Mouse (Mus musculus): ENCODE measurements around the gene Fgf2. TPM values are rescaled to one million over a fixed set of nuclear protein-coding genes. Genes with fewer than 3 reads are reported as not detected.

The Fgf2 gene
- polyA plus RNA-seq, 1 experiment from 2014 or later = 1.4 TPM

DNA sequence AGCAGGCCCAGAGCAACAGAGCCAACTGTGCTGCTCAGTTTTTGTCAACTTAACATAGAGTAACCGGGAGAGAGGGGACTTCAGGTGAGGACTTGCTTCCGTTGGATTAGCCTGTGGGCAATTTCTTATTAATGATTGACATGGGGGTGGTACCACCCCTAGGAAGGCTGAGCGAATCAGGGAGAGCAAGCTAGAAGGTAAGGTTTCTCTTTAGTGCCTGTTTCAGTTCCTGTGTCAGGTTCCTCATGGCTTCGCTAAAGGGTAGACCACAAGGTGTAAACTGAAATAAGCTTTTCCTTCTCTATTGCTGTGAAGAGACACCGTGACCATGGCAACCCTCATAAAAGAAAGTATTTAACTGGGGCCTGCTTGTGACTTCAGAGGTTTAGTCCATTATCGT lies 39.2 kb downstream of the Fgf2 start:
- no peaks in the 10 kb centered on the region for H3K9me3 ChIP-seq (replicated peaks; ENCODE audit: control insufficient read depth, low read length)
- H3K4me1 ChIP-seq (ENCODE audit: control insufficient read depth, insufficient read depth, low read length) = peaks cover 4% of the 10 kb centered on the region; the same call in 1 of the 2 replicates
- no peak overlapping the region for H3K4me2 ChIP-seq
- H3K27ac ChIP-seq (ENCODE audit: low read depth, low read length) = no peak overlapping the region
- WGBS (ENCODE audit: insufficient replicate concordance) = 86% methylated on average over 6 of the region's 6 CpGs
- no peak for ATAC-seq (replicated peaks; ENCODE audit: insufficient number of reproducible peaks, low FRiP score, low TSS enrichment)
- no peak overlapping the region for H3K4me3 ChIP-seq (ENCODE audit: low read depth, low read length)
- H3K27me3 ChIP-seq (ENCODE audit: control insufficient read depth, insufficient read depth, low read length) = no peaks in the 10 kb centered on the region
- no peaks in the 10 kb centered on the region for H3K36me3 ChIP-seq (ENCODE audit: control insufficient read depth, insufficient read depth, low read length)
- H3K9ac ChIP-seq (ENCODE audit: low read depth, low read length) = no peak overlapping the region

DNA sequence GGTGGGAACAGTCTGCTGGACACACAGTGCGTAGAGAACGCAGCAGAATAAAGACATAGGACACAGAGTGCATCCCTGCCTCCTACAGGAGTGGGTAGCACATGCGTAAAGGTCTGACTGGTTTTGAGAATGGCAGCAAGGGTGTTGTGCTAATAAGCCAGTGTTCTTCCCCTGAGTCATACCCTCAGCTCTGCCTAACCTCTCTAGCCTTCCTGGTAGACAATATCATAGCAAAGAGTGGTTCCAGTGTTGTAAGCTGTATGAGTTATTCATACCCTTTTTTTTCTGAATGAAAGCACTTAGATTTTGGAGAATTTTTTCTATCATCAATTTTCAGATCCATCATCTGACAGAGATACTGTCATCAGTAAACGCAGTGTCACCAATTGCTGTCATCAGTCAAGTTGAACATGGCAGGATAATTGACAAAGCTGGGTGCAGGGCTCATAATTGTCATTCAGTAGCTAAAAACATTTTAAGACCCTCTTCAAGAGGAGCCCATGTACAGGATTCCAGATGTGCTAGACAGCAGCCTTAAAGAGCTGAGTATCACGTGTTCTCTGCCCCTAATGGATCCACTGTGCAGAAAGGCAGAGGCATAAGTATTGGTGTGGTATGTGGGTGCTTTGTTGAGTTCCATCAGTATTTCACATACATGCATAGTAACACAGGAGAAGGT lies 48.9 kb downstream of the Fgf2 start:
- Histone ChIP-seq H3K27ac (ENCODE audit: low read depth, low read length) (no peak overlapping the region), H3K36me3 (ENCODE audit: control insufficient read depth, insufficient read depth, low read length) (no peaks in the 10 kb centered on the region), H3K27me3 (ENCODE audit: control insufficient read depth, insufficient read depth, low read length) (no peaks in the 10 kb centered on the region), H3K4me2 (no peak overlapping the region), H3K4me3 (ENCODE audit: low read depth, low read length) (no peak overlapping the region), H3K9me3 (replicated peaks; ENCODE audit: control insufficient read depth, low read length) (no peaks in the 10 kb centered on the region), H3K9ac (ENCODE audit: low read depth, low read length) (no peak overlapping the region), H3K4me1 (ENCODE audit: control insufficient read depth, insufficient read depth, low read length) (no peaks in the 10 kb centered on the region)
- ATAC-seq (replicated peaks; ENCODE audit: insufficient number of reproducible peaks, low FRiP score, low TSS enrichment) = no peak
- 87% methylated on average over 5 of the region's 5 CpGs for WGBS (ENCODE audit: insufficient replicate concordance)

DNA sequence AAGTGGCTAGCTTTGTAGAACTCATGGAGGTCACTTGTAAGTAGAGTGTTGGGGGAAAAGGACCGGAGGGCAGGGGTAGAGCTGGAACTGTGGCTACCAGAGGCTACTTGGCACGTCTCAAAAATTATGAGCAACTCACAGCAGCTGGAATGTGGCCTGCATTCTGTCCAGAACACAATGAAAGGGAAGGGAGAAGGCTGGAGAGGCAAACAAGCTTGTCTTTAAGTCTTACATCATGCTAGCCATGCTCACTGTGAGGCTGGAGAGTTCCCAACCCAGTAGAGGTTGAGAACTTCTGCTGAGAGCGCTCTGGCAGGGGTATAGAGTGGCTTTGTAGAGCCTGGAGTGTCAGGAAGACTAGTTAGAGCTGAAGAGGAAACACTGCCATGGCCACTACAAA lies 49.5 kb downstream of the Fgf2 start:
- 80% methylated on average over 3 of the region's 3 CpGs for WGBS (ENCODE audit: insufficient replicate concordance)
- H3K9ac ChIP-seq (ENCODE audit: low read depth, low read length) = no peak overlapping the region
- no peak for ATAC-seq (replicated peaks; ENCODE audit: insufficient number of reproducible peaks, low FRiP score, low TSS enrichment)
- H3K4me1 ChIP-seq (ENCODE audit: control insufficient read depth, insufficient read depth, low read length) = no peaks in the 10 kb centered on the region
- H3K4me3 ChIP-seq (ENCODE audit: low read depth, low read length) = no peak overlapping the region
- H3K27me3 ChIP-seq (ENCODE audit: control insufficient read depth, insufficient read depth, low read length) = no peaks in the 10 kb centered on the region
- H3K27ac ChIP-seq (ENCODE audit: low read depth, low read length) = no peak overlapping the region
- H3K9me3 ChIP-seq (replicated peaks; ENCODE audit: control insufficient read depth, low read length) = no peaks in the 10 kb centered on the region
- H3K4me2 ChIP-seq = no peak overlapping the region
- H3K36me3 ChIP-seq (ENCODE audit: control insufficient read depth, insufficient read depth, low read length) = no peaks in the 10 kb centered on the region

DNA sequence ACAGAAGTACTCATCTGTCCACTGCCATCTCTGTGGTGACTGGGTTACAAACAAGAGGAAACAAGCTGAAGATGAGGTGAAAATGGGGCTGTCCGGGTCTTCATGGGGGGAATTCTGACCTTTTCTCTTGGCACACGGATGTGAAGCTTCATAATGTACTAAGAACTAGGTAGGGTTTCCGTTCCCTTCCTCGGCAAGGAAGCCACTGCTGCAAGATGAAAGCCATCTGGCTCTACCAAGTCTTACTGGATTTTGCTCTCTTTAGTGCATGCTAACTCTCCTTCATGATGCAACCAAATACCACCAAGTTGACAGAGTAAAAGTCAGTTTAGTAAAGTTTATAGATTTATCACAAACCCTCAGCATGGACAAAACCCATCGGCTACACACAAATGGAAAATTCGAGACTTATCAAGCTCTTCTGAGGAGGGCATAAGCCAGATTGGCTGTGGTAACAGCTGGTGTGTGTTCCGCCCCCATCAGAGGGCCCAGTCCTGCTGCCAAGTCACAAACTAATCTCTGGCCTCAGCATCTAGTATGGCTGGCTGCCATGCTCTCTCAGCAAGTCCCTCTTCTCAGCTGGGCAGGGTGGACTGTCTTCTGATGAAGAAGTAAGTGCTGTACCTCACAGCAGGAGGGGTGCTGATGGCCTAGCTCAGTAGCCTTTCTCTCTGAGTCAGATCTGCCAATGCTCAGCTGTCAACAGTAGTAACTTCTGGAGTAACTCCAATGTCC lies 50.7 kb downstream of the Fgf2 start:
- Histone ChIP-seq H3K36me3 (ENCODE audit: control insufficient read depth, insufficient read depth, low read length) (no peaks in the 10 kb centered on the region), H3K4me2 (no peak overlapping the region), H3K9me3 (replicated peaks; ENCODE audit: control insufficient read depth, low read length) (no peaks in the 10 kb centered on the region), H3K27ac (ENCODE audit: low read depth, low read length) (no peak overlapping the region), H3K27me3 (ENCODE audit: control insufficient read depth, insufficient read depth, low read length) (no peaks in the 10 kb centered on the region), H3K4me3 (ENCODE audit: low read depth, low read length) (no peak overlapping the region), H3K4me1 (ENCODE audit: control insufficient read depth, insufficient read depth, low read length) (no peaks in the 10 kb centered on the region), H3K9ac (ENCODE audit: low read depth, low read length) (no peak overlapping the region)
- ATAC-seq (replicated peaks; ENCODE audit: insufficient number of reproducible peaks, low FRiP score, low TSS enrichment) = no peak
- WGBS (ENCODE audit: insufficient replicate concordance) = 74% methylated on average over 7 of the region's 7 CpGs

DNA sequence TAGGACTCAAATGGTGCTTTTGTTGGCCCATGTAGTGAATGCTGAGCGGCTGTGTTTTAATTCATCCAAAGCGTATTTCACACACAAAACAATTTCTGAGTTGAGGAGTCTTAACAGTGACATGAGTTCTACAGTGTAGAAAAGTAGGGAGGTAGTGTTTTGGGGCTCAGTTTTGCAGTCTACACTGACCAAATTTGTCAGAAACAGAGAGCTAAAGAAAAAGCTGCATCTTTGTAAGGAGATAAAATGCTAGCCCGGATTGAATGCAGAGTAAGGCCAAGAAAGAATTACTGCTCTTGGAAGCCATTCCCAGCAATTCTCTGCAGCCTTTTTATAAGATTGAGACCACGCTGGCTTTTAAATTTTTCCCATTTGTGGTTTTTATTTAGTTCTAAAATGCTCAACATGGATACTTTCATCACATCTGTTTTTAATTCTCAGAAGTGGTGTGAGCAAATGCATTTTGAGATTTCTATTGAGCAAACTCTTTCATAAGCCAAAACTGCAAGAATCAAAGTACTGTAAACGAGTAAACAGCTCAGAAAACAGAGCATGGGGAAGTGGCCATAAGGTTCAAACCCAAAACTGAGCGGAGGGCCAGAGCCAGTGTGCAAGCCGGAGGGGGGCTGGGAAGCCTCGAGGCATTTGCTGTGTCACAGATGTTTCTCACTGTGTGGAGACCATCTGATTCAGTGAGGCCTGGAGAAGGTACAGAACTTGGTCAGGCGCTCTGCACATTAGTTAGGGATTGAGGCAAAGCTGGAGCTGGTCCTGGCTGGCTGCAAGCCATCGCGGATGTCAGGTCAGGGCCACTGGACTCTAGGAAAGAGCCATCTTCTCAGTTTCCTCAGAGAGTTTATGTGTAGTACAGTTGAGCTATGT lies 53.8 kb downstream of the Fgf2 start:
- Histone ChIP-seq H3K27me3 (ENCODE audit: control insufficient read depth, insufficient read depth, low read length) (no peaks in the 10 kb centered on the region), H3K9me3 (replicated peaks; ENCODE audit: control insufficient read depth, low read length) (no peaks in the 10 kb centered on the region), H3K4me3 (ENCODE audit: low read depth, low read length) (no peak overlapping the region), H3K9ac (ENCODE audit: low read depth, low read length) (no peak overlapping the region), H3K36me3 (ENCODE audit: control insufficient read depth, insufficient read depth, low read length) (no peaks in the 10 kb centered on the region), H3K4me2 (no peak overlapping the region), H3K27ac (ENCODE audit: low read depth, low read length) (no peak overlapping the region), H3K4me1 (ENCODE audit: control insufficient read depth, insufficient read depth, low read length) (no peaks in the 10 kb centered on the region)
- WGBS (ENCODE audit: insufficient replicate concordance) = 69% methylated on average over 11 of the region's 11 CpGs
- ATAC-seq (replicated peaks; ENCODE audit: insufficient number of reproducible peaks, low FRiP score, low TSS enrichment) = no peak

DNA sequence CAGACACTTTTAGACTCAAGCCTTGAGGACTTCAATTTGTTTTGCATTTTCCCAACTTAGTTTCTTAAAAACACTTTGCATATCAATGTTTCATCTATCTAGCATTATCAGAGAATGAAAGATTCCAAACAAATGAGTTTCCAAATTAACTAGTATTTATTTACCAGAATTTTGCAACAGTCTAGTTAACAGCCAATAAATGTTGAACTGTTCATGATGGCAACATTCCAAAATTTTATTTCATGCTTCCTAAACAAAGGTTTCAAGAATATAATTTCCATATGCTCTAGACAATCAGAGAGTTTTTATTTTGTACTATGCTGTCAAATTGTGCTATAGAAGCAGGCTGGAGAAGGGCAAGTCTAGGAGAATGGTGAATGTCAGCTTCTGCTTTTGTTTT lies 59.5 kb downstream of the Fgf2 start:
- Histone ChIP-seq H3K4me3 (ENCODE audit: low read depth, low read length) (no peak overlapping the region), H3K9ac (ENCODE audit: low read depth, low read length) (no peak overlapping the region), H3K9me3 (replicated peaks; ENCODE audit: control insufficient read depth, low read length) (no peaks in the 10 kb centered on the region), H3K27ac (ENCODE audit: low read depth, low read length) (no peak overlapping the region), H3K4me2 (no peak overlapping the region), H3K27me3 (ENCODE audit: control insufficient read depth, insufficient read depth, low read length) (no peaks in the 10 kb centered on the region), H3K4me1 (ENCODE audit: control insufficient read depth, insufficient read depth, low read length) (no peaks in the 10 kb centered on the region), H3K36me3 (ENCODE audit: control insufficient read depth, insufficient read depth, low read length) (no peaks in the 10 kb centered on the region)
- no peak for ATAC-seq (replicated peaks; ENCODE audit: insufficient number of reproducible peaks, low FRiP score, low TSS enrichment)

DNA sequence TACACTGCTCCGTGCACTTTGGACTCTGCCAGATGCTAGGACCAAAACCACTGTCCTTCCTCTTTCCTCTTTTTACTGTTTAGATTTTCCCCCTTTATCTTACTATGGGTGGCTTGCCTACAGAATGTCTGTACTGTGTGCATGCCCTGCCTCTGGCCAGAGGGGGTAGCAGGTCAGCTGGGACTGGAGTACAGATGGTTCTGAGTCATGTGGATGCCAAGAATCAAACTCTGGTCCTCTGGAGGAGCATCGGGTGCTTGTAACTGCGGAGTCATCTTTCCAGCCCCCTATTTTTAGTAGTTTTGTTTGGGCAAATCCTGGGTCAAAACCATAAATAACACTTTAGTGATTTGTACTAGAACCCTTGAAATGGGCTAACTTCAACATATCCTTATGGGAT lies 65.3 kb downstream of the Fgf2 start:
- ATAC-seq (replicated peaks; ENCODE audit: insufficient number of reproducible peaks, low FRiP score, low TSS enrichment) = no peak
- Histone ChIP-seq H3K4me1 (ENCODE audit: control insufficient read depth, insufficient read depth, low read length) (peaks cover 1% of the 10 kb centered on the region; the same call in 1 of the 2 replicates), H3K36me3 (ENCODE audit: control insufficient read depth, insufficient read depth, low read length) (no peaks in the 10 kb centered on the region), H3K27me3 (ENCODE audit: control insufficient read depth, insufficient read depth, low read length) (no peaks in the 10 kb centered on the region), H3K9me3 (replicated peaks; ENCODE audit: control insufficient read depth, low read length) (no peaks in the 10 kb centered on the region), H3K4me3 (ENCODE audit: low read depth, low read length) (no peak overlapping the region), H3K27ac (ENCODE audit: low read depth, low read length) (no peak overlapping the region), H3K4me2 (no peak overlapping the region), H3K9ac (ENCODE audit: low read depth, low read length) (no peak overlapping the region)
- WGBS (ENCODE audit: insufficient replicate concordance) = 87% methylated on average over 3 of the region's 3 CpGs

DNA sequence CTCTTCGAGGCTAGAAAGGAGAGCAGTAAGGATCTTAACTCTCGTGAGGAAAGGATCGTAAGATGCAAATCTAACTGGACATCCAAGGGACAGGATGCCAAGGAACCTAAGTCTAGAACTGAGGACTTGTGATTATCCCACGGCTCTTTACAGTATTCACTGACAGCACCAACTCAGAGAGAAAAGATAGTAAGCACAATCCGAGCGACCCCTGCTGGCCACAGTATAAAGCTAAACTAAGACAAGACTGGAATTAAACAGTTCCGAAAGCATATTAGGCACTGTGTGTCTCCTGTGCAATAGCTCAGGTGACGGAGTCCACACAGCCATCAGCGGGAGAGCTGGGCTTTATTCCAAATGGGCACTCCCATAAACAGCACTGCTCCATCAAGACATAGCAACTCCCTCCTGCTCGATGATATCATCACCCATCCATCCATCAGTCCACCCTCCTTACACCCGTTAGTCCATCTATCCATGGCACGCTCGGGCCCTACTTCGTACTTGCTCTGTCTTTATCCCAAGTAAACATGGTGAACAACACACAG lies 66.3 kb downstream of the Fgf2 start:
- WGBS (ENCODE audit: insufficient replicate concordance) = 52% methylated on average over 14 of the region's 14 CpGs
- no peak for ATAC-seq (replicated peaks; ENCODE audit: insufficient number of reproducible peaks, low FRiP score, low TSS enrichment)
- Histone ChIP-seq H3K9me3 (replicated peaks; ENCODE audit: control insufficient read depth, low read length) (no peaks in the 10 kb centered on the region), H3K27ac (ENCODE audit: low read depth, low read length) (no peak overlapping the region), H3K4me1 (ENCODE audit: control insufficient read depth, insufficient read depth, low read length) (peaks cover 3% of the 10 kb centered on the region; the same call in 1 of the 2 replicates), H3K4me3 (ENCODE audit: low read depth, low read length) (no peak overlapping the region), H3K27me3 (ENCODE audit: control insufficient read depth, insufficient read depth, low read length) (no peaks in the 10 kb centered on the region), H3K36me3 (ENCODE audit: control insufficient read depth, insufficient read depth, low read length) (no peaks in the 10 kb centered on the region), H3K9ac (ENCODE audit: low read depth, low read length) (no peak overlapping the region), H3K4me2 (no peak overlapping the region)

Data from heart, embryonic 11.5 days (tissue).